Mouse (Mus musculus) thymus, adult 2 months (tissue): Measurements from ENCODE around the gene Sod3. TPM values are rescaled to one million over a fixed set of nuclear protein-coding genes. Genes with fewer than 3 reads are reported as not detected.

Source experiments
- DNase-seq: peaks from one replicate; pipeline ENCODE4 v3.0.0; 2021
- H3K27ac ChIP-seq: fragments of 200-500 bp; 2 replicates; pipeline ENCODE4 v1.5.1; 2012; ENCODE audit warnings: low read length, control low read depth; ENCODE audit not compliant: control insufficient read depth, insufficient read depth
- H3K27me3 ChIP-seq: fragments of 200-500 bp; 2 replicates; pipeline ENCODE4 v1.6.1; 2012; ENCODE audit warnings: mild to moderate bottlenecking, low read length, moderate library complexity, mixed read lengths; ENCODE audit not compliant: control insufficient read depth, insufficient read depth
- H3K36me3 ChIP-seq: fragments of 200-500 bp; 2 replicates; pipeline ENCODE4 v1.6.1; 2012; ENCODE audit warnings: mild to moderate bottlenecking, low read length, moderate library complexity; ENCODE audit not compliant: control insufficient read depth, insufficient read depth
- H3K4me1 ChIP-seq: fragments of 200-500 bp; replicated peaks from 2 replicates; pipeline ENCODE4 v1.6.1; 2012; ENCODE audit warnings: low read length; ENCODE audit not compliant: control insufficient read depth, insufficient read depth
- H3K4me3 ChIP-seq: fragments of 200-500 bp; 2 replicates; pipeline ENCODE4 v1.5.1; 2012; ENCODE audit warnings: mild to moderate bottlenecking, low read length, control low read depth, moderate library complexity; ENCODE audit not compliant: control insufficient read depth, insufficient read depth
- CTCF ChIP-seq: fragments of 200-500 bp; IDR thresholded peaks from 2 replicates; pipeline ENCODE4 v1.5.1; 2012; ENCODE audit warnings: mild to moderate bottlenecking, control low read depth, low read length, moderate library complexity, borderline replicate concordance; ENCODE audit not compliant: control insufficient read depth, poor library complexity, insufficient read depth; ENCODE audit errors: extremely low read depth
- POLR2A ChIP-seq: fragments of 200-500 bp; IDR thresholded peaks from 2 replicates; pipeline ENCODE4 v1.6.1; 2012; ENCODE audit warnings: mild to moderate bottlenecking, low read length, control low read depth, moderate library complexity; ENCODE audit not compliant: control insufficient read depth, poor library complexity, insufficient read depth; ENCODE audit errors: extremely low read depth
- WGBS: fragments of 180-500 bp; shearing (Covaris S2); methylation state at CpG from one replicate; pipeline ENCODE4 v1.1.7; 2018; 5-methylcytosine and 5-hydroxymethylcytosine counted together
- polyA plus RNA-seq: library from polyadenylated mRNA; depleted of rRNA; stranded (reverse); fragments of >200 nt; gene quantifications from 2 replicates; pipeline ENCODE4 v1.2.3, GENCODE M21; 2012

Gene Sod3
- polyA plus RNA-seq, 1 experiment: 19.6 TPM

- Histone ChIP-seq H3K4me1 (no peaks in the 10 kb centered on the region), H3K27ac (no peak overlapping the region), H3K4me3 (no peak overlapping the region), H3K27me3 (no peaks in the 10 kb centered on the region), H3K36me3 (no peaks in the 10 kb centered on the region)
- DNase-seq: no peak
- TF ChIP-seq POLR2A (no peak), CTCF (no peak)
- 94% methylated on average over 6 of the region's 6 CpGs for WGBS
Measured at GRCm38 (mm10) chr5:52370901-52371300, 7.3 kb downstream of the Sod3 start.

- H3K4me1 ChIP-seq: no peaks in the 10 kb centered on the region
- no peak overlapping the region for H3K4me3 ChIP-seq
- H3K27me3 ChIP-seq: no peaks in the 10 kb centered on the region
- no peak for DNase-seq
- TF ChIP-seq CTCF: no peak
- TF ChIP-seq POLR2A: no peak
- WGBS: 95% methylated on average over 9 of the region's 9 CpGs
- H3K27ac ChIP-seq: no peak overlapping the region
- no peaks in the 10 kb centered on the region for H3K36me3 ChIP-seq
Measured at GRCm38 (mm10) chr5:52375847-52376246, 12.3 kb downstream of the Sod3 start.

- WGBS: 95% methylated on average over 8 of the region's 8 CpGs
- Histone ChIP-seq H3K4me3 (no peak overlapping the region), H3K36me3 (no peaks in the 10 kb centered on the region), H3K4me1 (no peaks in the 10 kb centered on the region), H3K27me3 (no peaks in the 10 kb centered on the region), H3K27ac (no peak overlapping the region)
- DNase-seq: no peak
- no peak for TF ChIP-seq POLR2A
- TF ChIP-seq CTCF: no peak
Measured at GRCm38 (mm10) chr5:52382837-52383236, 19.2 kb downstream of the Sod3 start.

GRCm38 (mm10) chr5:52383748-52384147 lies 20.2 kb downstream of the Sod3 start:
- WGBS: 98% methylated on average over 5 of the region's 5 CpGs
- H3K27ac ChIP-seq: no peak overlapping the region
- DNase-seq: no peak
- no peak for TF ChIP-seq POLR2A
- no peak for TF ChIP-seq CTCF
- no peaks in the 10 kb centered on the region for H3K36me3 ChIP-seq
- no peaks in the 10 kb centered on the region for H3K27me3 ChIP-seq
- no peaks in the 10 kb centered on the region for H3K4me1 ChIP-seq
- H3K4me3 ChIP-seq: no peak overlapping the region

GRCm38 (mm10) chr5:52386016-52386415 lies 22.4 kb downstream of the Sod3 start:
- H3K4me3 ChIP-seq: no peak overlapping the region
- H3K27ac ChIP-seq: no peak overlapping the region
- WGBS: 91% methylated on average over 2 of the region's 2 CpGs
- no peaks in the 10 kb centered on the region for H3K36me3 ChIP-seq
- no peaks in the 10 kb centered on the region for H3K27me3 ChIP-seq
- no peak for DNase-seq
- no peak for TF ChIP-seq POLR2A
- TF ChIP-seq CTCF: no peak
- no peaks in the 10 kb centered on the region for H3K4me1 ChIP-seq

GRCm38 (mm10) chr5:52388092-52388749 lies 24.6 kb downstream of the Sod3 start:
- no peak overlapping the region for H3K4me3 ChIP-seq
- no peak overlapping the region for H3K27ac ChIP-seq
- DNase-seq: no peak
- TF ChIP-seq CTCF: no peak
- no peak for TF ChIP-seq POLR2A
- H3K27me3 ChIP-seq: no peaks in the 10 kb centered on the region
- H3K4me1 ChIP-seq: no peaks in the 10 kb centered on the region
- WGBS: 93% methylated on average over 7 of the region's 7 CpGs
- H3K36me3 ChIP-seq: no peaks in the 10 kb centered on the region

GRCm38 (mm10) chr5:52390381-52390780 lies 26.8 kb downstream of the Sod3 start:
- DNase-seq: no peak
- H3K27me3 ChIP-seq: no peaks in the 10 kb centered on the region
- no peak overlapping the region for H3K27ac ChIP-seq
- no peak for TF ChIP-seq POLR2A
- TF ChIP-seq CTCF: no peak
- no peak overlapping the region for H3K4me3 ChIP-seq
- 94% methylated on average over 6 of the region's 6 CpGs for WGBS
- no peaks in the 10 kb centered on the region for H3K36me3 ChIP-seq
- no peaks in the 10 kb centered on the region for H3K4me1 ChIP-seq
